Mouse (Mus musculus) heart, embryonic 14.5 days (tissue): ENCODE measurements around the gene Abcg2. TPM values are rescaled to one million over a fixed set of nuclear protein-coding genes. Genes with fewer than 3 reads are reported as not detected.

ENCODE experiments used
- ATAC-seq: fragments of 200-750 bp; cut with Nextera tagmentation; 2 replicates; pipeline ENCODE4 v1.8.0; 2017; ENCODE audit warnings: low read depth, moderate TSS enrichment; ENCODE audit not compliant: insufficient number of reproducible peaks, insufficient read depth, low FRiP score
- H3K27ac ChIP-seq, 2 experiments: fragments of 200-500 bp in 1 of 2; fragments of 300-500 bp in 1 of 2; sonication (generic) in 1 of 2; replicated peaks in 1 of 2; 2 replicates each; pipeline ENCODE4 v1.5.1; 2012 to 2014; ENCODE audit warnings: low read depth in 2 of 2, low read length in 2 of 2, control low read depth in 1 of 2, mild to moderate bottlenecking in 1 of 2, mixed read lengths in 1 of 2; ENCODE audit not compliant: control insufficient read depth in 1 of 2, insufficient read depth in 1 of 2
- H3K27me3 ChIP-seq: fragments of 300-500 bp; sonication (generic); 2 replicates; pipeline ENCODE4 v1.6.1; 2014; ENCODE audit warnings: mild to moderate bottlenecking, low read length, control low read depth; ENCODE audit not compliant: control insufficient read depth, insufficient read depth
- H3K36me3 ChIP-seq: fragments of 300-500 bp; sonication (generic); 2 replicates; pipeline ENCODE4 v1.6.1; 2014; ENCODE audit warnings: mild to moderate bottlenecking, control low read depth, low read length, mixed read lengths; ENCODE audit not compliant: control insufficient read depth, insufficient read depth
- H3K4me1 ChIP-seq, 2 experiments: fragments of 200-500 bp in 1 of 2; fragments of 300-500 bp in 1 of 2; sonication (generic) in 1 of 2; 2 replicates each; pipeline ENCODE4 v1.6.1; 2012 to 2014; ENCODE audit warnings: low read length in 2 of 2, control low read depth in 1 of 2, mixed read lengths in 1 of 2; ENCODE audit not compliant: control insufficient read depth in 2 of 2, insufficient read depth in 2 of 2
- H3K4me2 ChIP-seq: fragments of 300-500 bp; sonication (generic); 2 replicates; pipeline ENCODE4 v1.6.1; 2014; ENCODE audit warnings: mild to moderate bottlenecking, low read length
- H3K4me3 ChIP-seq, 2 experiments: fragments of 200-500 bp in 1 of 2; fragments of 300-500 bp in 1 of 2; sonication (generic) in 1 of 2; 2 replicates each; pipeline ENCODE4 v1.5.1; 2012 to 2014; ENCODE audit warnings: low read length in 2 of 2, mild to moderate bottlenecking in 2 of 2, control low read depth in 1 of 2, low read depth in 1 of 2, moderate library complexity in 1 of 2; ENCODE audit not compliant: control insufficient read depth in 1 of 2, insufficient read depth in 1 of 2
- H3K9ac ChIP-seq: fragments of 300-500 bp; sonication (generic); 2 replicates; pipeline ENCODE4 v1.6.1; 2014; ENCODE audit warnings: mild to moderate bottlenecking, low read length
- H3K9me3 ChIP-seq: fragments of 300-500 bp; sonication (generic); 2 replicates; pipeline ENCODE4 v1.6.1; 2016; ENCODE audit warnings: low read length, control low read depth; ENCODE audit not compliant: control insufficient read depth
- WGBS: fragments of 180-500 bp; shearing (Covaris S2); extraction: QIAGEN DNeasy Blood & Tissue Kit; methylation state at CpG from one replicate; pipeline ENCODE4 v1.1.7; 2014; 5-methylcytosine and 5-hydroxymethylcytosine counted together
- polyA plus RNA-seq: library from polyadenylated mRNA; unstranded; fragments of >200 nt; fragmentation: Nextera tagmentation; extraction: Ambion mirVana; gene quantifications from 2 replicates; pipeline ENCODE4 v1.2.1, GENCODE M21; 2014

Gene Abcg2
- polyA plus RNA-seq, 1 experiment from 2014 or later: 68.0 TPM

DNA sequence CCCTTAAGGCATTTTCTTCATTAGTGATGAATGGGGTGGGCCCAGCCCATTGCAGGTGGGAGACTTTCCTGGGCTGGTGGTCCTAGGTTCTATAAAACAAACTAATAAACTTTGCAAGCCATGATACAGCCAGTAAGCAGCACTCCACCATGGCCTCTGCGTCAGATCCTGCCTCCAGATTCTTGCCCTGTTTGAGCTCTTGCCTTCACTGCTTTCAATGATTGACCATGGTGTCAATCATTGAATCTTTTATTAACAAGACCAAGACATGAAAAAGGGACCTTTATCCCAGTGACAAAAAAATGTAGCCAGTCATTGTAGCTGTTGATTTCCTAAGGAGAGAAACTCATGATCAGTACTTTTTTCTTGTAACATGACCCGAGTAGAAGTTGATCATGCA lies 55.1 kb downstream of the Abcg2 start:
- Histone ChIP-seq H3K27ac (no peak overlapping the region; a peak in 1 of 4 replicates), H3K9ac (no peak overlapping the region), H3K4me1 (peaks cover 3 to 12% of the 10 kb centered on the region in 2 experiments), H3K9me3 (no peaks in the 10 kb centered on the region), H3K27me3 (no peaks in the 10 kb centered on the region), H3K4me2 (no peak overlapping the region), H3K4me3 (no peak overlapping the region), H3K36me3 (no peaks in the 10 kb centered on the region)
- no peak for ATAC-seq
- 88% methylated on average over 2 of the region's 2 CpGs for WGBS

GRCm38 (mm10) chr6:58640333-58641018 lies 56.2 kb downstream of the Abcg2 start:
- Histone ChIP-seq H3K27ac (peak overlapping the region; percentile 42 to 73), H3K9me3 (no peaks in the 10 kb centered on the region), H3K9ac (peak overlapping the region; percentile 71), H3K4me2 (peak overlapping the region; percentile 76), H3K4me1 (peaks cover 3 to 16% of the 10 kb centered on the region in 2 experiments), H3K36me3 (no peaks in the 10 kb centered on the region), H3K4me3 (peak overlapping the region; percentile 49 to 60), H3K27me3 (no peaks in the 10 kb centered on the region)
- peak; percentile 93 for ATAC-seq
- WGBS: under 1% methylated on average over 50 of the region's 50 CpGs

DNA sequence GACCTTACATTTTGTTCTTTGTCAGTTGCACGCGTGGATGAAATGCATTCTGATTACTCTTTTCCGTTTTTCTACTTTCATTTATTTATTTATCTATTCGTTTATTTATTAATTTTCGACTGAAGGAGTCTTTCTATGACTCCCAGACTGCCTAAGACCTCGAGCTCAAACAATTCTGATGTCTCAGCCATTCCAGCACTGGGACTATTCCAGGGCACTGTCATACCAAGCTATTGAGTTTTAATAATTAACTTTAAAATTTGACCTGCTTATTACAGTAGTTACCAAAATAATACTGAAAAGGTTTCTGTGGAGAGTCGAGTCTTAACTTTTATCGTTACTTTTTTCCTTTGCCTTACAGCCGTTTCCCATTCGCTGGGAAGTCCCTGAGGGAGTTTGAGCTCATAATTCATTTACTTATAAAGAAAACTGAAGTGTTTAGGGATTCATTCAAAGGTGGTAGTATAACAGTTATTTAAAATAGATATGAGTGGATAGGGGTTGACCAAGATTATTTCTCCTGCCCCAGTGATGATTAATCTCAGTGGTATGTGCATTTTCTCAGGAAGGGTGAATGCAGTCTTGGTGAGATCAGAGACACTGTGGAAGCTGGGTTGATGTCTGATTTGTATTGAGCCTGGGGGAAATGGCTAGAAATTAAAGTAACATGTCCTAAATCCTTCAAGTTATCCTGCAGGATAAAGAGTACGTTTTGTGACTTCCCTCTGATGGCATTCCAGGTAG lies 56.9 kb downstream of the Abcg2 start:
- 33% methylated on average over 11 of the region's 11 CpGs for WGBS
- no peak for ATAC-seq
- H3K27me3 ChIP-seq: no peaks in the 10 kb centered on the region
- H3K4me2 ChIP-seq: peak overlapping the region; percentile 76
- H3K36me3 ChIP-seq: no peaks in the 10 kb centered on the region
- peak overlapping the region; percentile 49 to 60; a peak in 3 of 4 replicates for H3K4me3 ChIP-seq
- H3K9ac ChIP-seq: peak overlapping the region; percentile 71
- peaks cover 3 to 16% of the 10 kb centered on the region in 2 experiments for H3K4me1 ChIP-seq
- no peaks in the 10 kb centered on the region for H3K9me3 ChIP-seq
- no peak overlapping the region for H3K27ac ChIP-seq

DNA sequence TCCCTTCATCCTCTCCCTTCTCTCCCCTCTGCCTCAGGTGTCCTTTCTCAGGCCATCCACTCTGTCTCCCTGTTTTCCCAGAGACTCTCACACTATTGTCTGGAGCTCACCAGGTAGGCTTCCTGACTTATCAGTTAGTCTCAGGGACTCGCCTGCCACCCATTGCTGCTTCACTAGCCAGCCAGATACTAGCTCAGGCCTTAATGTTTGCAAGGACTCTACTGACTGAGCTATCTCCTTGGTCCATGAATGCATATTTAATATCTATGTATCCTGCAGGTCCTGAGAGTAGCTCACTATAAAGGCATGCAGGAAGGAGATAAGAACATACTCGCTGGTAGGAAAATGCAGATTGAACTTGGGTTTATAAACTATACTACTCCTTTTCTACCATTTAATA lies 57.9 kb downstream of the Abcg2 start:
- WGBS: 21% methylated on average over 2 of the region's 2 CpGs
- H3K36me3 ChIP-seq: no peaks in the 10 kb centered on the region
- no peaks in the 10 kb centered on the region for H3K9me3 ChIP-seq
- no peak overlapping the region for H3K27ac ChIP-seq
- H3K9ac ChIP-seq: no peak overlapping the region
- H3K4me1 ChIP-seq: peaks cover 3 to 19% of the 10 kb centered on the region in 2 experiments
- no peak overlapping the region for H3K4me3 ChIP-seq
- H3K27me3 ChIP-seq: no peaks in the 10 kb centered on the region
- peak overlapping the region; percentile 76 for H3K4me2 ChIP-seq
- ATAC-seq: no peak

DNA sequence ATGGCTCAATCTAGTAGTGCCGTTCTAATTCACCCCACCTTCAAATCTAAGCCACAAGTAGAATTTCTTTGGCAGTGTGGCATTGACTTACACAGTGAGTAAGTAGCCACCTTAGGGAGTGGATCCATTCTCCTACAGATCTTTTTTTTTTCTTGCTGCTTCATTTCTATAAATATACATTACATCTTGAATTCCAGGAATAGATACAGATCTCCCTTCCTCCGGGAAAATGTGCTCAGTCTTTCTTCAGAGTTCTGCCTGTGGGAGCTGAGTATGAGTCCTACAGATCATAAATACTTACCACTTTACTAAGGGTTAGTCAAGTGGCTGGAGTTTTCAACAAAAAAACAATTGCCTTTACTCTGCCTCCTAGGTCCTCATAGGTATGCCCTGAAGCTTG lies 60.3 kb downstream of the Abcg2 start:
- Histone ChIP-seq H3K4me2 (no peak overlapping the region), H3K4me1 (peaks cover 3 to 27% of the 10 kb centered on the region in 2 experiments), H3K27me3 (no peaks in the 10 kb centered on the region), H3K36me3 (no peaks in the 10 kb centered on the region), H3K9ac (no peak overlapping the region), H3K9me3 (no peaks in the 10 kb centered on the region), H3K27ac (no peak overlapping the region), H3K4me3 (no peak overlapping the region)
- ATAC-seq: no peak
- 45% methylated on average over 2 of the region's 2 CpGs for WGBS

DNA sequence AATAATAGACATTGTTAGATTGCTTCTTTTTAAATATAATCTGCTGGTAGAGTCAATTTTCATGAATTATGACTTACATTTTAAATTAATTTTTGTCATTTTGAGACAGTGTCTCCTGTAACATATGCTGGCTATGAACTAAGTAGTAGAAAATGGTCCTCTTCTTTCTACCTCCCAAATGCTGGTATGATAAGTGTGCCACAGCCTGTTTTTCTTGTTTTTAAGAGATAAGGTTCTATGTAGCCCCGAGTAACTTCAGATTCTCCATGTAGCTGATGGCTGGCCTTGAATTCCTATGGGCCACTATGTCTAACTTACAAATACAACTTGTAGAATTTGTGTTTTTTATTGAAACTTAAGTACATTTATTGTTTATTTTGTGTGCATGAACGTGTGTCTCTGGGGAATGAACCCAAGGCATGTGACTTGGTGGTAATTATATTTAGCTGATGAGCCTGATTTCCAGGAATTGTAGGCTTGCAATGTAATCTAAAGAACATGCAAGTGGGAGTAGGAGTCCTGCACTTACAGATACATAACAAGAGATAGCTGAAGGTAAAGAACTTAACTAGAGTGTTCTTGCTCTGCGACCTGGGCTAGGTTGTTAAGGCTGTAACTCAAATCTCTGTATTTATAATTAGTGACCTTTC lies 63.9 kb downstream of the Abcg2 start:
- 0 out of 4 replicates have a peak overlapping the region, but pooled peaks of 1 of the 2 experiments have one; percentile 8 for H3K27ac ChIP-seq
- H3K4me1 ChIP-seq: peaks cover 0 to 15% of the 10 kb centered on the region in 2 experiments; a peak in 3 of 4 replicates
- H3K4me3 ChIP-seq: no peak overlapping the region
- 0 out of 2 replicates have a peak overlapping the region, but pooled peaks have one; percentile 1 for H3K4me2 ChIP-seq
- no peaks in the 10 kb centered on the region for H3K27me3 ChIP-seq
- 17% methylated on average over 3 of the region's 3 CpGs for WGBS
- H3K9me3 ChIP-seq: no peaks in the 10 kb centered on the region
- H3K9ac ChIP-seq: no peak overlapping the region
- ATAC-seq: no peak
- H3K36me3 ChIP-seq: no peaks in the 10 kb centered on the region

GRCm38 (mm10) chr6:58650136-58650535 lies 65.8 kb downstream of the Abcg2 start:
- Histone ChIP-seq H3K4me2 (no peak overlapping the region), H3K27me3 (no peaks in the 10 kb centered on the region), H3K9ac (no peak overlapping the region), H3K4me3 (no peak overlapping the region), H3K36me3 (no peaks in the 10 kb centered on the region), H3K4me1 (peaks cover 0 to 11% of the 10 kb centered on the region in 2 experiments; a peak in 2 of 4 replicates), H3K9me3 (no peaks in the 10 kb centered on the region), H3K27ac (no peak overlapping the region)
- 91% methylated on average over 3 of the region's 3 CpGs for WGBS
- ATAC-seq: no peak
